Mouse (Mus musculus): Measurements from ENCODE around the gene Ccl1. TPM values are rescaled to one million over a fixed set of nuclear protein-coding genes. Genes with fewer than 3 reads are reported as not detected.

Gene Ccl1
- polyA plus RNA-seq, 1 experiment, result not detected

- Histone ChIP-seq H3K27me3 (replicated peaks) (peaks cover 43% of the 10 kb centered on the region), H3K36me3 (replicated peaks; ENCODE audit: low read length) (no peaks in the 10 kb centered on the region), H3K9me3 (no peaks in the 10 kb centered on the region), H3K4me1 (peaks cover 39% of the 10 kb centered on the region), H3K4me3 (replicated peaks) (no peak overlapping the region)
- TF ChIP-seq FLI1 (IDR thresholded peaks at IDR 0.05; ENCODE audit: low read length) (no peak), GATA1 (IDR thresholded peaks at IDR 0.05; ENCODE audit: borderline replicate concordance, low read length) (no peak)
Measured at GRCm38 (mm10) chr11:82183281-82183935, 122.1 kb downstream of the Ccl1 start.

- no peaks in the 10 kb centered on the region for H3K9me3 ChIP-seq
- peaks cover 43% of the 10 kb centered on the region for H3K4me1 ChIP-seq
- peaks cover 39% of the 10 kb centered on the region for H3K27me3 ChIP-seq (replicated peaks)
- no peaks in the 10 kb centered on the region for H3K36me3 ChIP-seq (replicated peaks; ENCODE audit: low read length)
- H3K4me3 ChIP-seq (replicated peaks), result no peak overlapping the region
- no peak for TF ChIP-seq FLI1 (IDR thresholded peaks at IDR 0.05; ENCODE audit: low read length)
- no peak for TF ChIP-seq GATA1 (IDR thresholded peaks at IDR 0.05; ENCODE audit: borderline replicate concordance, low read length)
Measured at GRCm38 (mm10) chr11:82182401-82182800, 123.1 kb downstream of the Ccl1 start.

- Histone ChIP-seq H3K9me3 (no peaks in the 10 kb centered on the region), H3K4me3 (replicated peaks) (no peak overlapping the region), H3K27me3 (replicated peaks) (peaks cover 32% of the 10 kb centered on the region), H3K4me1 (peaks cover 43% of the 10 kb centered on the region), H3K36me3 (replicated peaks; ENCODE audit: low read length) (no peaks in the 10 kb centered on the region)
- TF ChIP-seq FLI1 (IDR thresholded peaks at IDR 0.05; ENCODE audit: low read length), result no peak
- TF ChIP-seq GATA1 (IDR thresholded peaks at IDR 0.05; ENCODE audit: borderline replicate concordance, low read length), result no peak
Measured at GRCm38 (mm10) chr11:82181331-82181730, 124.2 kb downstream of the Ccl1 start.

- Histone ChIP-seq H3K4me3 (replicated peaks) (no peak overlapping the region), H3K36me3 (replicated peaks; ENCODE audit: low read length) (no peaks in the 10 kb centered on the region), H3K27me3 (replicated peaks) (peaks cover 25% of the 10 kb centered on the region), H3K9me3 (no peaks in the 10 kb centered on the region), H3K4me1 (peaks cover 40% of the 10 kb centered on the region)
- TF ChIP-seq FLI1 (IDR thresholded peaks at IDR 0.05; ENCODE audit: low read length), result no peak
Measured at GRCm38 (mm10) chr11:82178161-82178560, 127.3 kb downstream of the Ccl1 start.

- H3K27me3 ChIP-seq (replicated peaks), result peaks cover 25% of the 10 kb centered on the region
- peaks cover 38% of the 10 kb centered on the region for H3K4me1 ChIP-seq
- no peak for TF ChIP-seq FLI1 (IDR thresholded peaks at IDR 0.05; ENCODE audit: low read length)
- no peak for TF ChIP-seq GATA1 (IDR thresholded peaks at IDR 0.05; ENCODE audit: borderline replicate concordance, low read length)
- no peak overlapping the region for H3K4me3 ChIP-seq (replicated peaks)
- no peaks in the 10 kb centered on the region for H3K9me3 ChIP-seq
- H3K36me3 ChIP-seq (replicated peaks; ENCODE audit: low read length), result no peaks in the 10 kb centered on the region
Measured at GRCm38 (mm10) chr11:82177711-82178110, 127.8 kb downstream of the Ccl1 start.

GRCm38 (mm10) chr11:82174794-82175193, 130.7 kb downstream of the Ccl1 start:
- Histone ChIP-seq H3K27me3 (replicated peaks) (peaks cover 14% of the 10 kb centered on the region), H3K36me3 (replicated peaks; ENCODE audit: low read length) (no peaks in the 10 kb centered on the region), H3K4me1 (peaks cover 32% of the 10 kb centered on the region), H3K9me3 (no peaks in the 10 kb centered on the region), H3K4me3 (replicated peaks) (no peak overlapping the region)
- no peak for TF ChIP-seq FLI1 (IDR thresholded peaks at IDR 0.05; ENCODE audit: low read length)
- TF ChIP-seq GATA1 (IDR thresholded peaks at IDR 0.05; ENCODE audit: borderline replicate concordance, low read length), result no peak

- TF ChIP-seq FLI1 (IDR thresholded peaks at IDR 0.05; ENCODE audit: low read length) (no peak), GATA1 (IDR thresholded peaks at IDR 0.05; ENCODE audit: borderline replicate concordance, low read length) (no peak)
Measured at GRCm38 (mm10) chr11:82173491-82173890, 132.0 kb downstream of the Ccl1 start.

GRCm38 (mm10) chr11:82171316-82172071, 134.0 kb downstream of the Ccl1 start:
- H3K36me3 ChIP-seq (replicated peaks; ENCODE audit: low read length), result no peaks in the 10 kb centered on the region
- TF ChIP-seq GATA1 (IDR thresholded peaks at IDR 0.05; ENCODE audit: borderline replicate concordance, low read length) (no peak), FLI1 (IDR thresholded peaks at IDR 0.05; ENCODE audit: low read length) (no peak)

More at GRCm38 (mm10) chr11:82173491-82173890, 132.0 kb downstream of the Ccl1 start:
- Histone ChIP-seq H3K4me3 (replicated peaks) (no peak overlapping the region), H3K36me3 (replicated peaks; ENCODE audit: low read length) (no peaks in the 10 kb centered on the region), H3K27me3 (replicated peaks) (peaks cover 8% of the 10 kb centered on the region), H3K4me1 (peaks cover 32% of the 10 kb centered on the region), H3K9me3 (peaks cover 3% of the 10 kb centered on the region; the same call in 1 of the 2 replicates)

GRCm38 (mm10) chr11:82169456-82169855, 136.0 kb downstream of the Ccl1 start:
- TF ChIP-seq FLI1 (IDR thresholded peaks at IDR 0.05; ENCODE audit: low read length), result no peak
- no peak for TF ChIP-seq GATA1 (IDR thresholded peaks at IDR 0.05; ENCODE audit: borderline replicate concordance, low read length)
- no peak overlapping the region for H3K4me3 ChIP-seq (replicated peaks)
- H3K27me3 ChIP-seq (replicated peaks), result peaks cover 5% of the 10 kb centered on the region
- H3K4me1 ChIP-seq, result peaks cover 21% of the 10 kb centered on the region
- H3K36me3 ChIP-seq (replicated peaks; ENCODE audit: low read length), result no peaks in the 10 kb centered on the region
- peaks cover 3% of the 10 kb centered on the region; the same call in 1 of the 2 replicates for H3K9me3 ChIP-seq

More at GRCm38 (mm10) chr11:82171316-82172071, 134.0 kb downstream of the Ccl1 start:
- Histone ChIP-seq H3K4me1 (peaks cover 28% of the 10 kb centered on the region), H3K27me3 (replicated peaks) (peaks cover 3% of the 10 kb centered on the region), H3K9me3 (peaks cover 3% of the 10 kb centered on the region; the same call in 1 of the 2 replicates), H3K4me3 (replicated peaks) (no peak overlapping the region)

- Histone ChIP-seq H3K4me3 (replicated peaks) (no peak overlapping the region), H3K9me3 (peaks cover 3% of the 10 kb centered on the region; the same call in 1 of the 2 replicates), H3K36me3 (replicated peaks; ENCODE audit: low read length) (no peaks in the 10 kb centered on the region), H3K4me1 (peaks cover 10% of the 10 kb centered on the region), H3K27me3 (replicated peaks) (peaks cover 9% of the 10 kb centered on the region)
- TF ChIP-seq GATA1 (IDR thresholded peaks at IDR 0.05; ENCODE audit: borderline replicate concordance, low read length) (no peak), FLI1 (IDR thresholded peaks at IDR 0.05; ENCODE audit: low read length) (no peak)
Measured at GRCm38 (mm10) chr11:82168308-82168707, 137.2 kb downstream of the Ccl1 start.
